Mouse (Mus musculus): ENCODE data around the gene Olfr122. TPM values are rescaled to one million over a fixed set of nuclear protein-coding genes. Genes with fewer than 3 reads are reported as not detected.

The Olfr122 gene
- polyA plus RNA-seq (2016; fragmentation: Nextera tagmentation; extraction: Ambion mirVana), result not detected in 2 replicates

- WGBS, result 90% methylated on average over 4 of the region's 4 CpGs
- Histone ChIP-seq H3K4me1 (no peaks in the 10 kb centered on the region), H3K4me2 (no peak within 1 kb of the TSS), H3K27ac (no peak within 1 kb of the TSS), H3K9me3 (no peaks in the 10 kb centered on the region), H3K9ac (no peak within 1 kb of the TSS), H3K4me3 (replicated peaks) (no peak within 1 kb of the TSS), H3K36me3 (replicated peaks) (no peaks in the 10 kb centered on the region), H3K27me3 (no peaks in the 10 kb centered on the region)
- ATAC-seq (ENCODE audit: low FRiP score), result no peak
Measured at GRCm38 (mm10) chr17:37768307-37768706, at the start of gene Olfr122. Gene Olfr122 (plus strand): TSS chr17:37768607.

- Histone ChIP-seq H3K9me3 (no peaks in the 10 kb centered on the region), H3K27ac (no peak within 1 kb of the TSS), H3K4me3 (replicated peaks) (no peak within 1 kb of the TSS), H3K36me3 (replicated peaks) (no peaks in the 10 kb centered on the region), H3K27me3 (no peaks in the 10 kb centered on the region), H3K4me2 (no peak within 1 kb of the TSS), H3K9ac (no peak within 1 kb of the TSS), H3K4me1 (no peaks in the 10 kb centered on the region)
- ATAC-seq (ENCODE audit: low FRiP score), result no peak
- WGBS, result 83% methylated on average over 1 of the region's 1 CpGs
Measured at GRCm38 (mm10) chr17:37721508-37721907, 46.9 kb upstream of the Olfr122 start, which contains the start of gene Olfr120. Gene Olfr120 (plus strand): TSS chr17:37721808.

- WGBS, result 62% methylated on average over 7 of the region's 7 CpGs
- Histone ChIP-seq H3K27me3 (no peaks in the 10 kb centered on the region), H3K27ac (no peak overlapping the region), H3K4me3 (replicated peaks) (no peak overlapping the region), H3K9ac (no peak overlapping the region), H3K4me2 (no peak overlapping the region), H3K36me3 (replicated peaks) (no peaks in the 10 kb centered on the region), H3K9me3 (no peaks in the 10 kb centered on the region), H3K4me1 (no peaks in the 10 kb centered on the region)
- ATAC-seq (ENCODE audit: low FRiP score), result no peak
Measured at GRCm38 (mm10) chr17:37738070-37738469, 30.3 kb upstream of the Olfr122 start.

GRCm38 (mm10) chr17:37793229-37793628 lies 24.8 kb downstream of the Olfr122 start, which contains the start of gene Olfr123:
Gene Olfr123 (plus strand): TSS chr17:37793529.
- no peaks in the 10 kb centered on the region for H3K9me3 ChIP-seq
- no peak for ATAC-seq (ENCODE audit: low FRiP score)
- H3K36me3 ChIP-seq (replicated peaks), result no peaks in the 10 kb centered on the region
- H3K27ac ChIP-seq, result no peak within 1 kb of the TSS
- no peak within 1 kb of the TSS for H3K4me2 ChIP-seq
- WGBS, result 90% methylated on average over 2 of the region's 2 CpGs
- no peaks in the 10 kb centered on the region for H3K27me3 ChIP-seq
- H3K9ac ChIP-seq, result no peak within 1 kb of the TSS
- no peak within 1 kb of the TSS for H3K4me3 ChIP-seq (replicated peaks)
- H3K4me1 ChIP-seq, result no peaks in the 10 kb centered on the region

- Histone ChIP-seq H3K4me2 (no peak within 1 kb of the TSS), H3K9ac (no peak within 1 kb of the TSS), H3K27ac (no peak within 1 kb of the TSS), H3K4me3 (replicated peaks) (no peak within 1 kb of the TSS), H3K9me3 (no peaks in the 10 kb centered on the region), H3K36me3 (replicated peaks) (no peaks in the 10 kb centered on the region), H3K4me1 (no peaks in the 10 kb centered on the region), H3K27me3 (no peaks in the 10 kb centered on the region)
- WGBS, result 86% methylated on average over 3 of the region's 3 CpGs
- no peak for ATAC-seq (ENCODE audit: low FRiP score)
Measured at GRCm38 (mm10) chr17:37799588-37799987, 31.2 kb downstream of the Olfr122 start, which contains the start of gene Olfr124. Gene Olfr124 (plus strand): TSS chr17:37799888.

Other genes starting within 250 kb of the Olfr122 start
- gene Olfr112, start 199.2 kb upstream of the Olfr122 start, polyA plus RNA-seq (2016; fragmentation: Nextera tagmentation; extraction: Ambion mirVana), result not detected in 2 replicates
- not detected in 2 replicates for gene Olfr113, start 190.9 kb upstream of the Olfr122 start, polyA plus RNA-seq (2016; fragmentation: Nextera tagmentation; extraction: Ambion mirVana)
- not detected in 2 replicates for gene Olfr114, start 175.9 kb upstream of the Olfr122 start, polyA plus RNA-seq (2016; fragmentation: Nextera tagmentation; extraction: Ambion mirVana)
- gene Olfr115, start 141.5 kb upstream of the Olfr122 start, polyA plus RNA-seq (2016; fragmentation: Nextera tagmentation; extraction: Ambion mirVana), result not detected in 2 replicates
- gene Olfr116, start 141.4 kb upstream of the Olfr122 start, polyA plus RNA-seq (2016; fragmentation: Nextera tagmentation; extraction: Ambion mirVana), result not detected in 2 replicates
- not detected in 2 replicates for gene Olfr117, start 104.8 kb upstream of the Olfr122 start, polyA plus RNA-seq (2016; fragmentation: Nextera tagmentation; extraction: Ambion mirVana)
- gene Olfr118, start 101.6 kb upstream of the Olfr122 start, polyA plus RNA-seq (2016; fragmentation: Nextera tagmentation; extraction: Ambion mirVana), result not detected in 2 replicates
- gene Olfr119, start 72.0 kb upstream of the Olfr122 start, polyA plus RNA-seq (2016; fragmentation: Nextera tagmentation; extraction: Ambion mirVana), result not detected in 2 replicates
- not detected in 2 replicates for gene Olfr120, start 46.8 kb upstream of the Olfr122 start, polyA plus RNA-seq (2016; fragmentation: Nextera tagmentation; extraction: Ambion mirVana)
- not detected in 2 replicates for gene Olfr121, start 19.8 kb upstream of the Olfr122 start, polyA plus RNA-seq (2016; fragmentation: Nextera tagmentation; extraction: Ambion mirVana)
- not detected in 2 replicates for gene Olfr123, start 24.9 kb downstream of the Olfr122 start, polyA plus RNA-seq (2016; fragmentation: Nextera tagmentation; extraction: Ambion mirVana)
- gene Olfr124, start 31.3 kb downstream of the Olfr122 start, polyA plus RNA-seq (2016; fragmentation: Nextera tagmentation; extraction: Ambion mirVana), result not detected in 2 replicates
- not detected in 2 replicates for gene Olfr125, start 64.3 kb downstream of the Olfr122 start, polyA plus RNA-seq (2016; fragmentation: Nextera tagmentation; extraction: Ambion mirVana)
- gene Olfr126, start 78.9 kb downstream of the Olfr122 start, polyA plus RNA-seq (2016; fragmentation: Nextera tagmentation; extraction: Ambion mirVana), result not detected in 2 replicates
- not detected in 2 replicates for gene Olfr127, start 131.8 kb downstream of the Olfr122 start, polyA plus RNA-seq (2016; fragmentation: Nextera tagmentation; extraction: Ambion mirVana)
- not detected in 2 replicates for gene Olfr128, start 151.9 kb downstream of the Olfr122 start, polyA plus RNA-seq (2016; fragmentation: Nextera tagmentation; extraction: Ambion mirVana)
- gene Olfr761, start 184.5 kb downstream of the Olfr122 start, polyA plus RNA-seq (2016; fragmentation: Nextera tagmentation; extraction: Ambion mirVana), result not detected in 2 replicates

All from forebrain, embryonic 12.5 days (tissue).